Mouse (Mus musculus): ENCODE results near the gene Prrt4. TPM values are rescaled to one million over a fixed set of nuclear protein-coding genes. Genes with fewer than 3 reads are reported as not detected.

The Prrt4 gene
- polyA plus RNA-seq, 1 experiment = 0.20 TPM

- H3K4me1 ChIP-seq (ENCODE audit: control insufficient read depth, insufficient read depth, low read length) = no peaks in the 10 kb centered on the region
- WGBS = 80% methylated on average over 6 of the region's 6 CpGs
- no peaks in the 10 kb centered on the region for H3K36me3 ChIP-seq (ENCODE audit: control insufficient read depth, insufficient read depth, low read length)
- H3K27ac ChIP-seq (ENCODE audit: insufficient read depth, low read depth, low read length) = no peak overlapping the region
- no peak overlapping the region for H3K4me3 ChIP-seq (ENCODE audit: insufficient read depth, low read depth, low read length)
- H3K27me3 ChIP-seq (replicated peaks; ENCODE audit: control insufficient read depth, insufficient read depth, low read length) = no peaks in the 10 kb centered on the region
- DNase-seq = no peak
- TF ChIP-seq CTCF (conservative IDR thresholded peaks at IDR 0.05; ENCODE audit: insufficient read depth, insufficient read length, low read depth, low read length) (no peak), POLR2A (IDR thresholded peaks at IDR 0.05; ENCODE audit: low read depth, low read length) (no peak)
Observed at GRCm38 (mm10) chr6:29203861-29204585, 24.6 kb upstream of the Prrt4 start.

DNA sequence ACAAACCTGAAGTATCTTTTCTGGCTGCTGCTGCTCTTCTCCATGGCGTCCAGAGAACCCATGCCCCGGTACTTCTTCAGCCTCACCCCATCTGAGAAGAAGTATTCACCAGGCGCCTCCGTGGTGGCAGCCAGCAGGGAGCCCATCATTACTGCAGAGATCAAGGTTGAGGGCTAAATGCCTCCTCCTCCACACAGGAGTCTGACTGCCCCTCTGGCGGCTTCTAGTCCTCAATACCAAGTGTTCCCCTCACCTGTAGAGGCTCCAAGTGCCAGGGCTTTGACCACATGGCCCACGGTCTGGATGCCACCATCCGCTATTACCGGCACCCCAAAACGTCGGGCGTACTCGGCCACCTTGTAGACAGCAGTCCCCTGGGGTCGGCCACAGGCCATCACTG, 23.7 kb upstream of the Prrt4 start:
- Histone ChIP-seq H3K36me3 (ENCODE audit: control insufficient read depth, insufficient read depth, low read length) (no peaks in the 10 kb centered on the region), H3K27ac (ENCODE audit: insufficient read depth, low read depth, low read length) (no peak overlapping the region), H3K27me3 (replicated peaks; ENCODE audit: control insufficient read depth, insufficient read depth, low read length) (no peaks in the 10 kb centered on the region), H3K4me3 (ENCODE audit: insufficient read depth, low read depth, low read length) (no peak overlapping the region), H3K4me1 (ENCODE audit: control insufficient read depth, insufficient read depth, low read length) (no peaks in the 10 kb centered on the region; the same call in 1 of the 2 replicates)
- DNase-seq = no peak
- no peak for TF ChIP-seq CTCF (conservative IDR thresholded peaks at IDR 0.05; ENCODE audit: insufficient read depth, insufficient read length, low read depth, low read length)
- TF ChIP-seq POLR2A (IDR thresholded peaks at IDR 0.05; ENCODE audit: low read depth, low read length) = no peak
- 90% methylated on average over 13 of the region's 13 CpGs for WGBS

- WGBS = 85% methylated on average over 8 of the region's 8 CpGs
- no peak overlapping the region for H3K27ac ChIP-seq (ENCODE audit: insufficient read depth, low read depth, low read length)
- no peak for DNase-seq
- no peaks in the 10 kb centered on the region; the same call in 1 of the 2 replicates for H3K4me1 ChIP-seq (ENCODE audit: control insufficient read depth, insufficient read depth, low read length)
- no peaks in the 10 kb centered on the region for H3K36me3 ChIP-seq (ENCODE audit: control insufficient read depth, insufficient read depth, low read length)
- no peaks in the 10 kb centered on the region for H3K27me3 ChIP-seq (replicated peaks; ENCODE audit: control insufficient read depth, insufficient read depth, low read length)
- H3K4me3 ChIP-seq (ENCODE audit: insufficient read depth, low read depth, low read length) = no peak overlapping the region
- TF ChIP-seq CTCF (conservative IDR thresholded peaks at IDR 0.05; ENCODE audit: insufficient read depth, insufficient read length, low read depth, low read length) = no peak
- TF ChIP-seq POLR2A (IDR thresholded peaks at IDR 0.05; ENCODE audit: low read depth, low read length) = no peak
Observed at GRCm38 (mm10) chr6:29201988-29202387, 22.6 kb upstream of the Prrt4 start.

GRCm38 (mm10) chr6:29201341-29201740, 22.0 kb upstream of the Prrt4 start:
- no peak overlapping the region for H3K4me3 ChIP-seq (ENCODE audit: insufficient read depth, low read depth, low read length)
- 91% methylated on average over 5 of the region's 5 CpGs for WGBS
- H3K27ac ChIP-seq (ENCODE audit: insufficient read depth, low read depth, low read length) = no peak overlapping the region
- TF ChIP-seq POLR2A (IDR thresholded peaks at IDR 0.05; ENCODE audit: low read depth, low read length) (no peak), CTCF (conservative IDR thresholded peaks at IDR 0.05; ENCODE audit: insufficient read depth, insufficient read length, low read depth, low read length) (no peak)
- H3K36me3 ChIP-seq (ENCODE audit: control insufficient read depth, insufficient read depth, low read length) = no peaks in the 10 kb centered on the region
- no peak for DNase-seq
- no peaks in the 10 kb centered on the region for H3K27me3 ChIP-seq (replicated peaks; ENCODE audit: control insufficient read depth, insufficient read depth, low read length)
- H3K4me1 ChIP-seq (ENCODE audit: control insufficient read depth, insufficient read depth, low read length) = no peaks in the 10 kb centered on the region; the same call in 1 of the 2 replicates

DNA sequence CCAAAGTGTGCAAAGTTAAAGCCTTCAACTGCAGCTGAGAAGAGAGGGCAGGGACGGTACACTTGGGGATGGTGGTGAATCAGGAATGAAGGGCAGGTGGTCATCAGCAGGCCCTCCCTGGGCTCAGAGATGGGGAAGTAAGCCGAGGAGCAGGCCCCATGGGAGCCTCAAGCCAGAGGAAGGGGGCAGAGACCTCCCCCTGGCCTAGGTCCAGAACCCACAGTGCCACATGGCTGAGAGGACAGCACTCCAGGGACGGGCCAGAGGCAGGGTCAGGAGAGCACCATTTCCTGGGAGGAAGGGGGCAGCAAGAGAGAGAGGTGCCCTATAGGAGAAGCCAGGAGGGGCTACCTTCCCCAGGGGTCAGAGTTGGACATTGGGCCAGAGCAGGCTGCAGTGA, 21.1 kb upstream of the Prrt4 start:
- Histone ChIP-seq H3K27ac (ENCODE audit: insufficient read depth, low read depth, low read length) (no peak overlapping the region), H3K4me3 (ENCODE audit: insufficient read depth, low read depth, low read length) (no peak overlapping the region), H3K27me3 (replicated peaks; ENCODE audit: control insufficient read depth, insufficient read depth, low read length) (no peaks in the 10 kb centered on the region), H3K4me1 (ENCODE audit: control insufficient read depth, insufficient read depth, low read length) (no peaks in the 10 kb centered on the region; the same call in 1 of the 2 replicates), H3K36me3 (ENCODE audit: control insufficient read depth, insufficient read depth, low read length) (no peaks in the 10 kb centered on the region)
- WGBS = 68% methylated on average over 3 of the region's 3 CpGs
- no peak for TF ChIP-seq CTCF (conservative IDR thresholded peaks at IDR 0.05; ENCODE audit: insufficient read depth, insufficient read length, low read depth, low read length)
- TF ChIP-seq POLR2A (IDR thresholded peaks at IDR 0.05; ENCODE audit: low read depth, low read length) = no peak
- no peak for DNase-seq

- Histone ChIP-seq H3K4me3 (ENCODE audit: insufficient read depth, low read depth, low read length) (no peak overlapping the region), H3K27me3 (replicated peaks; ENCODE audit: control insufficient read depth, insufficient read depth, low read length) (no peaks in the 10 kb centered on the region), H3K36me3 (ENCODE audit: control insufficient read depth, insufficient read depth, low read length) (no peaks in the 10 kb centered on the region), H3K27ac (ENCODE audit: insufficient read depth, low read depth, low read length) (no peak overlapping the region), H3K4me1 (ENCODE audit: control insufficient read depth, insufficient read depth, low read length) (no peaks in the 10 kb centered on the region; the same call in 1 of the 2 replicates)
- WGBS = 43% methylated on average over 8 of the region's 8 CpGs
- TF ChIP-seq POLR2A (IDR thresholded peaks at IDR 0.05; ENCODE audit: low read depth, low read length) (no peak), CTCF (conservative IDR thresholded peaks at IDR 0.05; ENCODE audit: insufficient read depth, insufficient read length, low read depth, low read length) (no peak)
- no peak for DNase-seq
Observed at GRCm38 (mm10) chr6:29199223-29199855, 20.0 kb upstream of the Prrt4 start.
